Mouse (Mus musculus): ENCODE measurements at regions not wholly inside any gene's neighbourhood (a gene's known extent, or its start where the extent isn't known, plus 50 kb on each side); places are given as distances from the start of the nearest gene placed in this dataset.
"Not testable (repeated sequence)": the region's sequence is repeated elsewhere in the genome, so short reads cannot be mapped to it uniquely, and the experiment has no call there.

DNA sequence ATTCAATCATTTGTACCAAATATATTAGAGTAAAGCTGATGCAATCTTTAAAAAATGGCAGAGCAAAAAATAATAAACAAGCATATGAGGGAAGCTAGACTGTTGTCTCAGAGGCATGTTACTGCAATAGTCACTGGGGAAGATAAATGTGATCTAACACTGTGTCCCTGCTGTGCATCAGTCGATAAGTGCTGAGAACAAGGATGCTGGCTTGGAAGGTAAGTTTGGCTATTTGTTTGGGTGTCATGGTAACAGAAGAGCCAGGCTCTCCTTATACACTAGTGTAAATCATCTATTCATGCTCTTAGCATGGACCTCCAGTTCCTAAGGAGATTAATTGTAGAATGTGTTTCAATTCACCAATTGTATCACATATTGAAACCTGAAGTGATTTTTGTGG is 102.0 kb upstream of the Ghr start:
- no peak for DNase-seq

DNA sequence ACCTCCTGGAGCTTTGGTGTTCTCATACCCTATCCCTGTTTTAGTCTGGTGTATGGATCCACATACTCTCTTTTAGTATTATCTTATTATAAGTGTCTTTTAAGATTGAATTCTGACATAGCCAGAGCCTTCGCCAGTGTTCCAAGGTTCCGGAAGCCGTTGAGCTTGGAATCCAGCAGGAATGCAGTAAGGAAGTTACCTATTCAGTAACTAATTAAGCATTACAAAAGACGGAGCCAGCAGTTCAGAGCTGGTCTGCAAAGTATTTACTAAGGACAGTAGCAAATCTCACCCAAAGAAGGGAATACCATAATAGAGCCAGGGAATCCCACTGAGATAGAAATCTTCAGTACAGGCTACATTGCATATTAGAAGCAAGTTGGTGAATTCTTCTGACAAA is 93.7 kb upstream of the Ghr start:
- DNase-seq, result not testable (repeated sequence)

DNA sequence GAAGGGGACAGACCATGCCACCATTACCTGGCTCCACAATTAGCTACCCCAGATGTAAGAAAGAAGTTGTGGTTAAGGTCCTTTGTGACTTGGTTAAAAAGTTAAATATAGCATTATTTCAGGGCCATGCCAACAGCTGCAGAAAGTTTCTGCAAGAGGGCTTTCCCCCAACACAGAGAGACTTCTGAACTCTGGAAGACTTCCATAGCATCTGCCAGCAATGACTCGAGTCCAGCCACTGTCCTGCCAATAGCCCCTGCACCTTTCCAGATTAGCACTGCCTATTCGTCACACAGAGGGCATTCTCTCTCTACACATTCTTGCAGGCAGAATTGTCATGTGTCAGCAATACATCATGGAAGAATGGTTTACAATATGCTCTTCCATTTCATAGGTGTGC is 89.3 kb upstream of the Ghr start:
- no peak for DNase-seq

DNA sequence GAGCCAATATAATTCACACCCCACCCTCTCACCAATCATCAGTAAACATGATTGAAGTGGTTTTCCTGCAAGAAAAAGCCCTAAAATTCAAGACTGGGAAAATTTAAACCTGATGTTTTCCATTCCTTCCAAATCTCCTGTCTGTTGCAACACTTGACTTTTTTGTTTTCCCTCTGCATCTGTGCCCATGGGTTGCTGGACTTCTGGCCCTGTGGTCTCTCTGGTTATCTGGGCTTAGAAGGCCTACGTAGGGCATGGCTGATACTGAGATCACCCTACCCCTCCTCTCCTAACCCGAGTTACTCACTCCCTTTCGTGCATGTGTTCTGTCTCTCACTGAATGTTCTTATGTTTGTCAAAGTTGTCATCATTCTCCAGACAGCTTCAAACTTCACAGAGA is 87.9 kb upstream of the Ghr start:
- no peak for DNase-seq

DNA sequence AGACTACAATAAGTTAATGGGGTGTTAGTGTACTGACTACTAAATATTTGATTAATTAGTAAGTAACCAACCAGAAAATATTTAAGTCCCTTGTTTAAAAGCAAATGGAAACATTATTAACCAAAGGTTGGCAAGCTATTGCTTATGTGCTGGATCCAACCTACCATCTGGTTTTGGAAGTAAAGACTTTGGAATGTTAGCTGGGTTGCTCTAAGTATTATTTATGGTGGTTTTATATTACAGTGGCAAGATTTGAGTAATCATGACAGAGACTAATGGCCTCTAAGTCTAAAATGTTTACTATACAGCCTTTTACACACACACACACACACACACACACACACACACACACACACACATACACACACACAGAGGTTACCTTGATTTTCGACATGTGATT is 86.1 kb upstream of the Ghr start:
- no peak for DNase-seq

DNA sequence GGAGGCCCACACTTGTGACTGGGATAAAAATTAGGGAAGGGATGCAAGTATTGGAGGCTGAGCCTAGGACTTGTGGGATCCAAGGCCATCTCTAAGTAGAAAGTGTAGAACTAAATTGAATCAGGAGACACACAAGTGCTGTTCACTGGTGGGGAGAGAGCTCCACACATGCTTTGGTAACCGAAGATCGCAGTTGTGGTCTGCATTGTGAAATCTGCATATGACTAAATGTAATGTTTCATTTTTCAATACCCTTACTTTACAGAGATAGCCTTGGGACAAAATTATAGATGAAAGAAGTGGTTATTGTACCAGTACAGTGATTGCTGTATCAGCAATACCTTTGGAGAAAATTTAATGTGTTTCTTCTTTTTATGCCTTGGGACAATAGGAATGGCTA is 85.6 kb upstream of the Ghr start:
- DNase-seq, result no peak

DNA sequence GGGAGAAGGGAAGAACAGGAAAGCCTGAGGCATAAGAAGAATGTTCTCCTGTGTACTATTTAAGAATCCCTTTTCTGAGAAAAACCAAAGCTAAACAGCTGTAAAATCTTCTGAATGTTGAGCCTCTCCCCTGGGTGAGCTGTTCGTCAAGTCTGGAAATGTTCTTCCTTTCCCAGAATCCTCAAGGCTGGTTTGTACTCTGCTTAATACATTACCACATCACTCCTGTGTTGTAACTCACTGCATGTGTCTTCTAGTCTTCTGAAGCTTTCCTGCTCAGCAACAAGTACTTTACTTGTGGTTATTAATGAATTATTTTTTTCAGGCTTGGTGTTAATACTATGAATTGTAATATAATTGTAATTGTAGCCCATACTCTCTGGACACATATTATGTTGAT is 65.4 kb upstream of the Ghr start:
- DNase-seq, result no peak

DNA sequence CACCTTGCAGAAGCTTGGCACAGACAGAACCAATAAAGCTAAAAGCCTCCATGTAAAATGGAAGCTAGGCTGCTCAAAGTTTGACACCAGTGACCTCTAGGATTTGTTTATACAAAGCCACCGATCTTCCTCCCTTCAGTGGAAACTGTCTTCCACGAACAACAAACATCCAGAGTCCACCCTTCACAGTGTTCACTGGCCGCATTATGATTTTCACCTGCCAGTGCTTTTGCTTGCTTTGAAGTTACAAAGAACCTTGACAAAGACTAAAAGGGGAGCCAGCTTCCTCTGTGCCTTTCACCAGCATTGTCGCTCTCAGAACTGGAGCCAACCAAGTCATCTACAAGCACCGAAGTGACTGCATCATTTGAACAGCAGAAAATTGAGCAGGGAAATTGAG is 56.8 kb upstream of the Ghr start:
- DNase-seq, result no peak
